Mouse (Mus musculus): ENCODE data around the gene Gm4952.

GRCm38 (mm10) chr19:12598674-12599073 is 1.1 kb upstream of the Gm4952 start:
- TF ChIP-seq POLR2A (IDR thresholded peaks at IDR 0.05; ENCODE audit: insufficient read length, low read depth) (no peak), USF1 (IDR thresholded peaks at IDR 0.05; ENCODE audit: low read depth) (no peak), E2F4 (IDR thresholded peaks at IDR 0.05; ENCODE audit: insufficient read depth) (no peak)

All from myocyte (in vitro differentiated cells).